Mouse (Mus musculus) lung, postnatal 14 days (tissue): ENCODE measurements around the gene Pde11a.
"Not testable (repeated sequence)": the region's sequence is repeated elsewhere in the genome, so short reads cannot be mapped to it uniquely, and the experiment has no call there.

Source experiments
- DNase-seq: peaks from one replicate; pipeline ENCODE4 v3.0.0; 2021

Pde11a gene

GRCm38 (mm10) chr2:75987739-75988138 lies 350.8 kb downstream of the Pde11a start:
- no peak for DNase-seq

GRCm38 (mm10) chr2:75985124-75985523 lies 353.4 kb downstream of the Pde11a start:
- peak; percentile 59 for DNase-seq

- DNase-seq = no peak
Observed at GRCm38 (mm10) chr2:75983847-75984246, 354.7 kb downstream of the Pde11a start.

- no peak for DNase-seq
Observed at GRCm38 (mm10) chr2:75983091-75983490, 355.5 kb downstream of the Pde11a start.

GRCm38 (mm10) chr2:75982626-75983025 lies 355.9 kb downstream of the Pde11a start:
- DNase-seq = no peak

GRCm38 (mm10) chr2:75981440-75982081 lies 357.0 kb downstream of the Pde11a start, which contains the start of gene Ttc30a1:
TSS of gene Ttc30a1 (minus strand) at chr2:75981967.
- DNase-seq = peak; percentile 72

- not testable (repeated sequence) for DNase-seq
Observed at GRCm38 (mm10) chr2:75980933-75981439, 357.6 kb downstream of the Pde11a start.

- DNase-seq = peak; percentile 45
Observed at GRCm38 (mm10) chr2:75977752-75978368, 360.7 kb downstream of the Pde11a start, which contains the start of gene Ttc30a2. TSS of gene Ttc30a2 (minus strand) at chr2:75978170.

GRCm38 (mm10) chr2:75976070-75976469 lies 362.5 kb downstream of the Pde11a start:
- not testable (repeated sequence) for DNase-seq

- no peak for DNase-seq
Observed at GRCm38 (mm10) chr2:75974131-75974530, 364.4 kb downstream of the Pde11a start.

GRCm38 (mm10) chr2:75964972-75965371 lies 373.6 kb downstream of the Pde11a start:
- DNase-seq = peak; percentile 73

GRCm38 (mm10) chr2:75964512-75964911 lies 374.1 kb downstream of the Pde11a start:
- DNase-seq = peak; percentile 74

- DNase-seq = no peak
Observed at GRCm38 (mm10) chr2:75964051-75964450, 374.5 kb downstream of the Pde11a start.

GRCm38 (mm10) chr2:75963211-75963840 lies 375.2 kb downstream of the Pde11a start:
- no peak for DNase-seq

- DNase-seq = peak; percentile 47
Observed at GRCm38 (mm10) chr2:75960366-75961330, 377.9 kb downstream of the Pde11a start.

- DNase-seq = peak; percentile 14
Observed at GRCm38 (mm10) chr2:75959850-75960365, 378.7 kb downstream of the Pde11a start.

- no peak for DNase-seq
Observed at GRCm38 (mm10) chr2:75959183-75959849, 379.3 kb downstream of the Pde11a start.

- DNase-seq = no peak
Observed at GRCm38 (mm10) chr2:75955709-75956108, 382.9 kb downstream of the Pde11a start.

GRCm38 (mm10) chr2:75953320-75953719 lies 385.3 kb downstream of the Pde11a start:
- no peak for DNase-seq

GRCm38 (mm10) chr2:75950685-75951084 lies 387.9 kb downstream of the Pde11a start:
- DNase-seq = no peak
